Mouse (Mus musculus) heart, embryonic 14.5 days (tissue): ENCODE results near the gene Dtd2. TPM values are rescaled to one million over a fixed set of nuclear protein-coding genes. Genes with fewer than 3 reads are reported as not detected.

Experiments used
- polyA plus RNA-seq: library from polyadenylated mRNA; unstranded; fragments of >200 nt; fragmentation: Nextera tagmentation; extraction: Ambion mirVana; gene quantifications from 2 replicates; pipeline ENCODE4 v1.2.1, GENCODE M21; 2014

Gene Dtd2
- polyA plus RNA-seq, 1 experiment from 2014 or later, result 19.6 TPM

Other genes with a start within 250 kb of the Dtd2 start
- 43.3 and 43.6 TPM in 2 replicates for gene Hectd1, start 177.0 kb downstream of the Dtd2 start, polyA plus RNA-seq
- gene Heatr5a, start 35.2 kb downstream of the Dtd2 start, polyA plus RNA-seq, result 10.3 and 10.5 TPM in 2 replicates
- 0.15 TPM in 1 of 2 replicates, not detected in the other for gene Gpr33, start 21.6 kb upstream of the Dtd2 start, polyA plus RNA-seq
- 12.3 and 13.1 TPM in 2 replicates for gene Nubpl, start 91.2 kb upstream of the Dtd2 start, polyA plus RNA-seq